Mouse (Mus musculus): ENCODE data around the gene Foxj1. TPM values are rescaled to one million over a fixed set of nuclear protein-coding genes. Genes with fewer than 3 reads are reported as not detected.
"Not testable (repeated sequence)": the region's sequence is repeated elsewhere in the genome, so short reads cannot be mapped to it uniquely, and the experiment has no call there.

Foxj1 gene
- polyA plus RNA-seq, 1 experiment from 2014 or later, result 0.39 TPM

DNA sequence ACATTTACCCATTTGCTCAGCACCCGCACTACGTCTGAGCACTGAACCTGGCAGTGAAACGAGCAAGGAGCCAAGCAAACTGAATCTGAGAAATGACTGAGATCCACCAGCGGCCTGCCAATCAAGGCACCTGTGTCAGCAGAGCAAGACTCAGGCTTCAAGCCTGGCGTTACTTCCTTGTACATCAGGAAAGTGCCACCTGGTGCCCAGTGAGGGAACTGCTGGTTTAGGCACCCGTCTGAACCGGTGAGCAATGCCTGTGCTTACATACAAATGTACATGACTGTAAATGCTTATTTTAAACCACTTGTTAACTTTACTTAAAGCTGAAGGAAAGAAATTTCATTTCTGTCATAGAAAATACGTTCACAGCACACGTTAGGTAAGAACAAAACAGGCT, 32.9 kb upstream of the Foxj1 start:
- Histone ChIP-seq H3K27ac (ENCODE audit: low read length) (no peak overlapping the region), H3K9ac (ENCODE audit: low read length) (no peak overlapping the region), H3K27me3 (ENCODE audit: control insufficient read depth, insufficient read depth, low read length) (no peaks in the 10 kb centered on the region), H3K36me3 (ENCODE audit: control insufficient read depth, insufficient read depth, low read length) (no peaks in the 10 kb centered on the region), H3K4me2 (ENCODE audit: low read depth, low read length) (no peak overlapping the region), H3K4me3 (replicated peaks; ENCODE audit: low read length) (no peak overlapping the region), H3K4me1 (ENCODE audit: control insufficient read depth, insufficient read depth, low read length) (peaks cover 6% of the 10 kb centered on the region; the same call in 1 of the 2 replicates), H3K9me3 (replicated peaks; ENCODE audit: control insufficient read depth, low read length) (no peaks in the 10 kb centered on the region)
- 23% methylated on average over 9 of the region's 9 CpGs for WGBS
- ATAC-seq (ENCODE audit: insufficient read depth, low FRiP score), result peak; percentile 63; the same call in 1 of the 2 replicates

GRCm38 (mm10) chr11:116366647-116367046, 31.4 kb upstream of the Foxj1 start:
- H3K9ac ChIP-seq (ENCODE audit: low read length), result no peak overlapping the region
- peaks cover 5% of the 10 kb centered on the region; the same call in 1 of the 2 replicates for H3K4me1 ChIP-seq (ENCODE audit: control insufficient read depth, insufficient read depth, low read length)
- no peak overlapping the region for H3K4me3 ChIP-seq (replicated peaks; ENCODE audit: low read length)
- WGBS, result 83% methylated on average over 1 of the region's 1 CpGs
- H3K27ac ChIP-seq (ENCODE audit: low read length), result no peak overlapping the region
- H3K36me3 ChIP-seq (ENCODE audit: control insufficient read depth, insufficient read depth, low read length), result no peaks in the 10 kb centered on the region
- H3K9me3 ChIP-seq (replicated peaks; ENCODE audit: control insufficient read depth, low read length), result no peaks in the 10 kb centered on the region
- no peak overlapping the region for H3K4me2 ChIP-seq (ENCODE audit: low read depth, low read length)
- ATAC-seq (ENCODE audit: insufficient read depth, low FRiP score), result no peak
- no peaks in the 10 kb centered on the region for H3K27me3 ChIP-seq (ENCODE audit: control insufficient read depth, insufficient read depth, low read length)

GRCm38 (mm10) chr11:116366124-116366523, 30.9 kb upstream of the Foxj1 start:
- Histone ChIP-seq H3K4me3 (replicated peaks; ENCODE audit: low read length) (no peak overlapping the region), H3K36me3 (ENCODE audit: control insufficient read depth, insufficient read depth, low read length) (no peaks in the 10 kb centered on the region), H3K9me3 (replicated peaks; ENCODE audit: control insufficient read depth, low read length) (no peaks in the 10 kb centered on the region), H3K9ac (ENCODE audit: low read length) (no peak overlapping the region), H3K27ac (ENCODE audit: low read length) (no peak overlapping the region), H3K27me3 (ENCODE audit: control insufficient read depth, insufficient read depth, low read length) (no peaks in the 10 kb centered on the region), H3K4me2 (ENCODE audit: low read depth, low read length) (no peak overlapping the region), H3K4me1 (ENCODE audit: control insufficient read depth, insufficient read depth, low read length) (no peaks in the 10 kb centered on the region)
- 83% methylated on average over 2 of the region's 2 CpGs for WGBS
- no peak for ATAC-seq (ENCODE audit: insufficient read depth, low FRiP score)

GRCm38 (mm10) chr11:116365432-116365831, 30.2 kb upstream of the Foxj1 start:
- Histone ChIP-seq H3K9ac (ENCODE audit: low read length) (no peak overlapping the region), H3K36me3 (ENCODE audit: control insufficient read depth, insufficient read depth, low read length) (no peaks in the 10 kb centered on the region), H3K4me1 (ENCODE audit: control insufficient read depth, insufficient read depth, low read length) (no peaks in the 10 kb centered on the region), H3K27ac (ENCODE audit: low read length) (no peak overlapping the region), H3K27me3 (ENCODE audit: control insufficient read depth, insufficient read depth, low read length) (no peaks in the 10 kb centered on the region), H3K4me3 (replicated peaks; ENCODE audit: low read length) (no peak overlapping the region), H3K9me3 (replicated peaks; ENCODE audit: control insufficient read depth, low read length) (no peaks in the 10 kb centered on the region), H3K4me2 (ENCODE audit: low read depth, low read length) (no peak overlapping the region)
- ATAC-seq (ENCODE audit: insufficient read depth, low FRiP score), result peak; percentile 56
- 47% methylated on average over 13 of the region's 13 CpGs for WGBS

- no peak overlapping the region for H3K27ac ChIP-seq (ENCODE audit: low read length)
- H3K4me1 ChIP-seq (ENCODE audit: control insufficient read depth, insufficient read depth, low read length), result no peaks in the 10 kb centered on the region; the same call in 1 of the 2 replicates
- WGBS, result 57% methylated on average over 11 of the region's 11 CpGs
- H3K4me3 ChIP-seq (replicated peaks; ENCODE audit: low read length), result no peak overlapping the region
- H3K9me3 ChIP-seq (replicated peaks; ENCODE audit: control insufficient read depth, low read length), result no peaks in the 10 kb centered on the region
- no peak for ATAC-seq (ENCODE audit: insufficient read depth, low FRiP score)
- H3K4me2 ChIP-seq (ENCODE audit: low read depth, low read length), result no peak overlapping the region
- H3K27me3 ChIP-seq (ENCODE audit: control insufficient read depth, insufficient read depth, low read length), result no peaks in the 10 kb centered on the region
- H3K9ac ChIP-seq (ENCODE audit: low read length), result no peak overlapping the region
- no peaks in the 10 kb centered on the region for H3K36me3 ChIP-seq (ENCODE audit: control insufficient read depth, insufficient read depth, low read length)
These were observed 26.8 kb upstream of the Foxj1 start for GRCm38 (mm10) chr11:116362015-116362414.

- 97% methylated on average over 5 of the region's 5 CpGs for WGBS
- ATAC-seq (ENCODE audit: insufficient read depth, low FRiP score), result not testable (repeated sequence)
These were observed 25.7 kb upstream of the Foxj1 start for GRCm38 (mm10) chr11:116360915-116361314.

DNA sequence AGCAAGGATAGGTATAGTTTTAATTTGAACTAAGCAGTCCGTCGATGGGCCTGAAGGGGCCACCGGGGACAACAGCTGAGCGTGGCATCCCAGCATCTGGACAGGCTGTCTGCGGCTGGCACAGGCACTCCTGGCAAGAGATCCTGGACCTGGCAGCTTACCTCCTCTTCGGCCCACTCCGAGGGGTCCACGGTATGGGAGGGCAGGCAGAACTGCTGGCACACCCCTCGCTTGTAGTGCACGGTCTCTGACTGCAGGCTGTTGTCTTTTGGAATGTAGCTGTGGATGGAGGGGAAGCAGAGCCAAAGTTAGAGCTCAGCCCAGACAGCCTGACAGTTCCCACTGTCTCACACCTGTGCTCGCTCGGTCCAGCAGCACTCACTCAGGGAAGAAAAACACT, 24.5 kb upstream of the Foxj1 start:
- Histone ChIP-seq H3K9me3 (replicated peaks; ENCODE audit: control insufficient read depth, low read length) (no peaks in the 10 kb centered on the region), H3K4me1 (ENCODE audit: control insufficient read depth, insufficient read depth, low read length) (no peaks in the 10 kb centered on the region; the same call in 1 of the 2 replicates), H3K4me3 (replicated peaks; ENCODE audit: low read length) (no peak overlapping the region), H3K9ac (ENCODE audit: low read length) (no peak overlapping the region), H3K27me3 (ENCODE audit: control insufficient read depth, insufficient read depth, low read length) (no peaks in the 10 kb centered on the region), H3K27ac (ENCODE audit: low read length) (no peak overlapping the region), H3K4me2 (ENCODE audit: low read depth, low read length) (no peak overlapping the region), H3K36me3 (ENCODE audit: control insufficient read depth, insufficient read depth, low read length) (no peaks in the 10 kb centered on the region)
- no peak; the same call in 1 of the 2 replicates for ATAC-seq (ENCODE audit: insufficient read depth, low FRiP score)
- 62% methylated on average over 12 of the region's 12 CpGs for WGBS

More at GRCm38 (mm10) chr11:116360915-116361314, 25.7 kb upstream of the Foxj1 start:
- not testable (repeated sequence) for H3K4me3 ChIP-seq (replicated peaks; ENCODE audit: low read length); H3K4me1 ChIP-seq (ENCODE audit: control insufficient read depth, insufficient read depth, low read length); H3K9ac ChIP-seq (ENCODE audit: low read length); H3K27me3 ChIP-seq (ENCODE audit: control insufficient read depth, insufficient read depth, low read length); H3K27ac ChIP-seq (ENCODE audit: low read length); H3K9me3 ChIP-seq (replicated peaks; ENCODE audit: control insufficient read depth, low read length); H3K36me3 ChIP-seq (ENCODE audit: control insufficient read depth, insufficient read depth, low read length); H3K4me2 ChIP-seq (ENCODE audit: low read depth, low read length)

DNA sequence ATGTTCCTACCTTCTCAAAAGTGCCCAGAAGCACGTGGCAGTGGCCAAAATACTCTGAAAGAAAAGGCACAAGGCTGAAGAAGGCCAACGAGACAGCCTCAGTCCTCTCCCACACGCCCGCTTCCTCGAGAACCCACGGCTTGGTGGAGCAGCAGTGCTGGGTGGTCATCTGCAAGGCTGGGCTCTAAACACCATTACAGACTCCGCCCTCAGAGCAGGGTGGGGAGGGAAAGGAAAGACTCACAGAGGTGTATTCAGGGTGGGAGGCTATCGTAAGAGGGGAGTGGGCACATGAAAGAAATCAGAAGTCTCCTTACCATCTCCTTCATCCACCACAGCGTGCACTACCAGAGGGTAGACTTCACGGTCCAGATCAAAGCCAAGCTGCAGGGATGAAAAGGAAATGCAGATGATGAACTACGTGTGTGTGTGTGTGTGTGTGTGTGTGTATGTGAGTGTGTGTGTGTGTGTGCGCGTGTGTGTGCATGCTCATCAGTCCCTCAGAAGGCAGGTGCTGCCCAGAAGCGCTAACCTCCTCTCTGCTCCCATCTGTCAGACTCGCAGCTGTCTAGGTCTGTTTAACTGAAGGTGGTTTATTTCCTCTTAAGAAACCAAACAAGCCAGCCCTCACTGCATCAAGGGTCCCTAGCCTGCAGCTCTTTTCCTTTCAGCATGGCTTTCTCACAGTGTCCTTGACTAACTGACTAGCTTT, 23.9 kb upstream of the Foxj1 start:
- Histone ChIP-seq H3K4me3 (replicated peaks; ENCODE audit: low read length) (no peak overlapping the region), H3K27me3 (ENCODE audit: control insufficient read depth, insufficient read depth, low read length) (no peaks in the 10 kb centered on the region), H3K36me3 (ENCODE audit: control insufficient read depth, insufficient read depth, low read length) (no peaks in the 10 kb centered on the region), H3K4me2 (ENCODE audit: low read depth, low read length) (no peak overlapping the region), H3K27ac (ENCODE audit: low read length) (no peak overlapping the region), H3K9me3 (replicated peaks; ENCODE audit: control insufficient read depth, low read length) (no peaks in the 10 kb centered on the region), H3K4me1 (ENCODE audit: control insufficient read depth, insufficient read depth, low read length) (no peaks in the 10 kb centered on the region; the same call in 1 of the 2 replicates), H3K9ac (ENCODE audit: low read length) (no peak overlapping the region)
- WGBS, result 58% methylated on average over 15 of the region's 15 CpGs
- ATAC-seq (ENCODE audit: insufficient read depth, low FRiP score), result no peak

GRCm38 (mm10) chr11:116354521-116354920, 19.3 kb upstream of the Foxj1 start:
- no peak for ATAC-seq (ENCODE audit: insufficient read depth, low FRiP score)
- WGBS, result 53% methylated on average over 17 of the region's 17 CpGs
- H3K4me2 ChIP-seq (ENCODE audit: low read depth, low read length), result no peak overlapping the region
- no peaks in the 10 kb centered on the region for H3K9me3 ChIP-seq (replicated peaks; ENCODE audit: control insufficient read depth, low read length)
- H3K4me1 ChIP-seq (ENCODE audit: control insufficient read depth, insufficient read depth, low read length), result no peaks in the 10 kb centered on the region; the same call in 1 of the 2 replicates
- H3K36me3 ChIP-seq (ENCODE audit: control insufficient read depth, insufficient read depth, low read length), result no peaks in the 10 kb centered on the region
- H3K27ac ChIP-seq (ENCODE audit: low read length), result no peak overlapping the region
- no peaks in the 10 kb centered on the region for H3K27me3 ChIP-seq (ENCODE audit: control insufficient read depth, insufficient read depth, low read length)
- H3K9ac ChIP-seq (ENCODE audit: low read length), result no peak overlapping the region
- no peak overlapping the region for H3K4me3 ChIP-seq (replicated peaks; ENCODE audit: low read length)

Data from stomach, embryonic 16.5 days (tissue).